11 mouse cellular contexts compared by ENCODE assay signal in the genomic region with DNA sequence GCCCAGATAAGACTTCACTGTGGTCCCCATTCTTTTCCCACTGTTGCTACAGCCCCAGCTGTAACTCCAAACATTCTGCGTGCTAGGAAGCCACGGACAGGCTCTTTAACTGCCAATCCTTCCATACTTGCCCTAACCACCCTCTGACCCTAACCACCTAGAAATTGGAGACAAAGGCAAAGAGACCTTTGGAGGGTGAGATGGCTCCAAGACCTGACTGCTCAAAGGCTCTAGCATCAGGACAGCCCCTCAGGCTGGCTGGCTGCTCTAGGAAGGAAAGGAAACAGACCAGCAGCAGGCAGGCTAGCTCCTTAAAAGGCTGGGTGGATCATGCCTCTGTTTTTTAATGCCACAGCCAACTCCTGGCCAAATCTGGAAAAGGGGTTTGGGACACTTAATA. TPM values are rescaled to one million over a fixed set of nuclear protein-coding genes. Genes with fewer than 3 reads are reported as not detected.
DNase-seq lines count a peak whose midpoint lies in the region; ATAC-seq and TF ChIP-seq lines count a peak whose summit lies in the region.
"Had no signal": no experiment of that assay in that cellular context is flagged by ENCODE, and none has a peak within 500 bp of the region (broad histone marks: within the 10 kb centered on the region; RNA-seq: fewer than 3 reads in every experiment).

No protein-coding gene starts in this region.

- H3K9me3 ChIP-seq in hindbrain, embryonic 14.5 days (ENCODE audit: control insufficient read depth, low read length) = no peaks in the 10 kb centered on the region
- no peaks in the 10 kb centered on the region for H3K9me3 ChIP-seq in hindbrain, embryonic 12.5 days (replicated peaks)
- no peaks in the 10 kb centered on the region for H3K9me3 ChIP-seq in liver, embryonic 11.5 days (ENCODE audit: control insufficient read depth, low read length)
- H3K9me3 ChIP-seq: forebrain, embryonic 12.5 days had no signal

- no peak overlapping the region for H3K27ac ChIP-seq in hindbrain, embryonic 14.5 days
- no peak overlapping the region for H3K27ac ChIP-seq in hindbrain, embryonic 12.5 days
- peak overlapping the region; percentile 97 for H3K27ac ChIP-seq in spleen, adult 2 months (ENCODE audit: insufficient read depth, low read length)
- peak overlapping the region; percentile 57; the same call in 1 of the 2 replicates for H3K27ac ChIP-seq in liver, embryonic 11.5 days (ENCODE audit: low read depth, low read length)
- H3K27ac ChIP-seq: forebrain, embryonic 12.5 days had no signal

- peaks cover 29% of the 10 kb centered on the region for H3K4me1 ChIP-seq in hindbrain, embryonic 14.5 days (replicated peaks; ENCODE audit: control insufficient read depth, insufficient read depth, low read length)
- H3K4me1 ChIP-seq in hindbrain, embryonic 12.5 days = peaks cover 35% of the 10 kb centered on the region
- peaks cover 44% of the 10 kb centered on the region for H3K4me1 ChIP-seq in spleen, adult 2 months (ENCODE audit: control insufficient read depth, insufficient read depth, insufficient read length)
- H3K4me1 ChIP-seq in liver, embryonic 11.5 days (replicated peaks; ENCODE audit: control insufficient read depth, insufficient read depth, low read length) = peaks cover 45% of the 10 kb centered on the region

- H3K4me2 ChIP-seq in hindbrain, embryonic 14.5 days (replicated peaks) = no peak overlapping the region
- no peak overlapping the region for H3K4me2 ChIP-seq in hindbrain, embryonic 12.5 days (replicated peaks)
- peak overlapping the region; percentile 56 for H3K4me2 ChIP-seq in liver, embryonic 11.5 days
- H3K4me2 ChIP-seq: forebrain, embryonic 12.5 days had no signal

- no peaks in the 10 kb centered on the region for H3K27me3 ChIP-seq in hindbrain, embryonic 14.5 days (ENCODE audit: control insufficient read depth, insufficient read depth, low read length)
- H3K27me3 ChIP-seq in hindbrain, embryonic 12.5 days = no peaks in the 10 kb centered on the region
- H3K27me3 ChIP-seq in spleen, adult 2 months (ENCODE audit: control insufficient read depth, insufficient read depth, low read length) = no peaks in the 10 kb centered on the region
- H3K27me3 ChIP-seq in liver, embryonic 11.5 days (replicated peaks; ENCODE audit: control insufficient read depth, insufficient read depth, low read length) = no peaks in the 10 kb centered on the region
- H3K27me3 ChIP-seq: forebrain, embryonic 12.5 days had no signal

- TF ChIP-seq CTCF in spleen, adult 2 months (IDR thresholded peaks at IDR 0.05; ENCODE audit: extremely low read depth, insufficient read depth, insufficient read length, insufficient replicate concordance) = no peak

- no peak for DNase-seq in hindbrain, embryonic 14.5 days (ENCODE audit: low spot score)
- DNase-seq in spleen, adult 2 months (ENCODE audit: low read depth in 1 of 2, low spot score in 2 of 2) = no peak
- no peak for DNase-seq in spleen, postnatal 4 days (ENCODE audit: low spot score in 2 of 2)
- no peak for DNase-seq in liver, embryonic 11.5 days (ENCODE audit: low spot score)
- DNase-seq in thymus, postnatal 4 days = peak; percentile 46

- WGBS in hindbrain, embryonic 14.5 days = 82% methylated on average over 2 of the region's 2 CpGs
- 97% methylated on average over 2 of the region's 2 CpGs for WGBS in hindbrain, embryonic 12.5 days
- WGBS in spleen, adult 2 months = 1% methylated on average over 2 of the region's 2 CpGs
- WGBS in liver, embryonic 11.5 days = 54% methylated on average over 2 of the region's 2 CpGs

- no peak for TF ChIP-seq POLR2A in spleen, adult 2 months (IDR thresholded peaks at IDR 0.05; ENCODE audit: low read depth, low read length)

- H3K36me3 ChIP-seq in hindbrain, embryonic 14.5 days (replicated peaks; ENCODE audit: control insufficient read depth, insufficient read depth) = peaks cover 14% of the 10 kb centered on the region
- peaks cover 8% of the 10 kb centered on the region for H3K36me3 ChIP-seq in hindbrain, embryonic 12.5 days
- no peaks in the 10 kb centered on the region for H3K36me3 ChIP-seq in spleen, adult 2 months (ENCODE audit: control insufficient read depth, insufficient read depth, low read length)
- peaks cover 11% of the 10 kb centered on the region for H3K36me3 ChIP-seq in liver, embryonic 11.5 days (ENCODE audit: control insufficient read depth, insufficient read depth, low read length)

- no peak overlapping the region for H3K4me3 ChIP-seq in hindbrain, embryonic 14.5 days (replicated peaks; ENCODE audit: low read length)
- H3K4me3 ChIP-seq in hindbrain, embryonic 12.5 days = no peak overlapping the region
- peak overlapping the region; percentile 26 for H3K4me3 ChIP-seq in spleen, adult 2 months (ENCODE audit: extremely low read depth, insufficient read depth, insufficient read length)
- no peak overlapping the region for H3K4me3 ChIP-seq in liver, embryonic 11.5 days (ENCODE audit: low read depth, low read length)
- H3K4me3 ChIP-seq: forebrain, embryonic 12.5 days; myocyte had no signal

- no peak for ATAC-seq in hindbrain, embryonic 14.5 days (ENCODE audit: low FRiP score)
- no peak for ATAC-seq in hindbrain, embryonic 12.5 days (ENCODE audit: low FRiP score)
- no peak for ATAC-seq in liver, embryonic 11.5 days (replicated peaks; ENCODE audit: low FRiP score)
- no peak for ATAC-seq in monocyte, adult 5-6 weeks (replicated peaks; ENCODE audit: insufficient number of reproducible peaks, low FRiP score, low TSS enrichment, poor library complexity, severe bottlenecking)

- 0 out of 2 replicates have a peak overlapping the region, but pooled peaks have one; percentile 1 for H3K9ac ChIP-seq in hindbrain, embryonic 14.5 days
- H3K9ac ChIP-seq in hindbrain, embryonic 12.5 days = no peak overlapping the region
- peak overlapping the region; percentile 49 for H3K9ac ChIP-seq in liver, embryonic 11.5 days (ENCODE audit: low read depth, low read length)
- H3K9ac ChIP-seq: forebrain, embryonic 12.5 days had no signal

RNA-seq across cellular contexts. Expression of a gene that starts 4.6 kb away (rescaled TPM):
- polyA plus RNA-seq in hindbrain, embryonic 14.5 days (2014; fragmentation: Nextera tagmentation; extraction: Ambion mirVana) = 6.2 and 8.4 TPM in 2 replicates
- polyA plus RNA-seq in hindbrain, embryonic 12.5 days (2016; fragmentation: Nextera tagmentation; extraction: Ambion mirVana) = 15.0 and 17.1 TPM in 2 replicates
- 136 and 159 TPM in 2 replicates for polyA plus RNA-seq in spleen, adult 2 months (2012; rRNA removed)
- 5.6 and 6.6 TPM in 2 replicates for polyA plus RNA-seq in liver, embryonic 11.5 days (2014; fragmentation: Nextera tagmentation; extraction: Ambion mirVana)
- 101 to 191 TPM (median 127 TPM) in 3 replicates for total RNA-seq in monocyte, adult 5-6 weeks (2017)

RNA-seq across cellular contexts. Expression of a gene that starts 23.0 kb away (rescaled TPM):
- 2.0 and 2.7 TPM in 2 replicates for polyA plus RNA-seq in hindbrain, embryonic 14.5 days (2014; fragmentation: Nextera tagmentation; extraction: Ambion mirVana)
- polyA plus RNA-seq in hindbrain, embryonic 12.5 days (2016; fragmentation: Nextera tagmentation; extraction: Ambion mirVana) = 3.2 and 3.5 TPM in 2 replicates
- polyA plus RNA-seq in spleen, adult 2 months (2012; rRNA removed) = 31.9 and 32.7 TPM in 2 replicates
- polyA plus RNA-seq in liver, embryonic 11.5 days (2014; fragmentation: Nextera tagmentation; extraction: Ambion mirVana) = 12.9 and 18.0 TPM in 2 replicates
- total RNA-seq in monocyte, adult 5-6 weeks (2017) = 18.1 to 27.9 TPM (median 21.7 TPM) in 3 replicates

RNA-seq across cellular contexts. Expression of a gene that starts 30.6 kb away (rescaled TPM):
- 146 and 154 TPM in 2 replicates for polyA plus RNA-seq in hindbrain, embryonic 14.5 days (2014; fragmentation: Nextera tagmentation; extraction: Ambion mirVana)
- 108 and 110 TPM in 2 replicates for polyA plus RNA-seq in hindbrain, embryonic 12.5 days (2016; fragmentation: Nextera tagmentation; extraction: Ambion mirVana)
- 32.2 and 37.3 TPM in 2 replicates for polyA plus RNA-seq in spleen, adult 2 months (2012; rRNA removed)
- polyA plus RNA-seq in liver, embryonic 11.5 days (2014; fragmentation: Nextera tagmentation; extraction: Ambion mirVana) = 132 and 137 TPM in 2 replicates
- 12.9 to 47.3 TPM (median 16.6 TPM) in 3 replicates for total RNA-seq in monocyte, adult 5-6 weeks (2017)

RNA-seq across cellular contexts. Expression of a gene that starts 36.2 kb away (rescaled TPM):
- 10.3 and 10.5 TPM in 2 replicates for polyA plus RNA-seq in hindbrain, embryonic 14.5 days (2014; fragmentation: Nextera tagmentation; extraction: Ambion mirVana)
- polyA plus RNA-seq in hindbrain, embryonic 12.5 days (2016; fragmentation: Nextera tagmentation; extraction: Ambion mirVana) = 5.8 and 5.9 TPM in 2 replicates
- polyA plus RNA-seq in spleen, adult 2 months (2012; rRNA removed) = 0.84 and 1.3 TPM in 2 replicates
- 0.66 and 1.0 TPM in 2 replicates for polyA plus RNA-seq in liver, embryonic 11.5 days (2014; fragmentation: Nextera tagmentation; extraction: Ambion mirVana)
- total RNA-seq in monocyte, adult 5-6 weeks (2017) = not detected in 3 replicates

RNA-seq across cellular contexts. Expression of a gene that starts 50.4 kb away (rescaled TPM):
- polyA plus RNA-seq in hindbrain, embryonic 14.5 days (2014; fragmentation: Nextera tagmentation; extraction: Ambion mirVana) = 0.17 and 0.55 TPM in 2 replicates
- 0.13 and 0.40 TPM in 2 replicates for polyA plus RNA-seq in hindbrain, embryonic 12.5 days (2016; fragmentation: Nextera tagmentation; extraction: Ambion mirVana)
- 0.07 and 0.11 TPM in 2 replicates for polyA plus RNA-seq in spleen, adult 2 months (2012; rRNA removed)
- polyA plus RNA-seq in liver, embryonic 11.5 days (2014; fragmentation: Nextera tagmentation; extraction: Ambion mirVana) = not detected in 2 replicates
- total RNA-seq in monocyte, adult 5-6 weeks (2017) = 0.39 TPM in 1 of 3 replicates, not detected in the others
- total RNA-seq: adrenal gland, postnatal 14 days had no signal
- polyA plus RNA-seq: forebrain, embryonic 12.5 days; heart, embryonic 14.5 days; myocyte had no signal

Comparison
In these comparisons a context has a peak if more than half of its experiments do, and no peak if none do; other contexts are left out.
1. H3K27ac ChIP-seq: peak in spleen, adult 2 months (single experiment) and liver, embryonic 11.5 days (single experiment); none in hindbrain, embryonic 14.5 days (single experiment) and hindbrain, embryonic 12.5 days (single experiment).